Mouse (Mus musculus): ENCODE results near the gene Manba. TPM values are rescaled to one million over a fixed set of nuclear protein-coding genes. Genes with fewer than 3 reads are reported as not detected.

Manba gene
- polyA plus RNA-seq (2012; fragmentation: generic; extraction: Trizol) = 4.8 TPM

- H3K4me3 ChIP-seq = peak within 1 kb of the TSS; percentile 44
- TF ChIP-seq MYOD1 (IDR thresholded peaks at IDR 0.05; ENCODE audit: control insufficient read depth in 1 of 3, insufficient read length in 2 of 3, low read depth in 2 of 3) = peak in 2 of 3 experiments; percentile 54 to 61
- TF ChIP-seq POLR2A (IDR thresholded peaks at IDR 0.05; ENCODE audit: insufficient read length, low read depth) = peak; percentile 68
- no peak for TF ChIP-seq TCF12 (IDR thresholded peaks at IDR 0.05; ENCODE audit: insufficient read depth, poor library complexity, severe bottlenecking)
- peak in 1 of 3 experiments; percentile 28 for TF ChIP-seq MYOG (IDR thresholded peaks at IDR 0.05; ENCODE audit: control insufficient read depth in 1 of 3, insufficient read depth in 1 of 3, insufficient read length in 2 of 3, low read depth in 2 of 3)
- no peak for TF ChIP-seq USF1 (IDR thresholded peaks at IDR 0.05; ENCODE audit: low read depth)
- TF ChIP-seq POLR2AphosphoS2 (IDR thresholded peaks at IDR 0.05; ENCODE audit: insufficient read length, low read depth) = peak; percentile 48
- no peak for TF ChIP-seq MAX (IDR thresholded peaks at IDR 0.05; ENCODE audit: low read depth)
- H3K36me3 ChIP-seq (ENCODE audit: control insufficient read depth, insufficient read depth) = no peaks in the 10 kb centered on the region
- no peaks in the 10 kb centered on the region for H3K79me2 ChIP-seq (ENCODE audit: control insufficient read depth, insufficient read depth)
- peak within 1 kb of the TSS; percentile 93 for H3K4me2 ChIP-seq (ENCODE audit: low read depth)
- no peaks in the 10 kb centered on the region for H3K27me3 ChIP-seq (ENCODE audit: control insufficient read depth, insufficient read depth, insufficient read length)
- no peak within 1 kb of the TSS for H3ac ChIP-seq (ENCODE audit: control insufficient read depth, insufficient read length)
These were observed at the start of gene Manba for GRCm38 (mm10) chr3:135485128-135485899. TSS of gene Manba (plus strand) at chr3:135485611.

- Histone ChIP-seq H3K4me2 (ENCODE audit: low read depth) (peak overlapping the region; percentile 75), H3K4me3 (peak overlapping the region; percentile 98), H3K79me2 (ENCODE audit: control insufficient read depth, insufficient read depth) (peaks cover 27% of the 10 kb centered on the region), H3K36me3 (ENCODE audit: control insufficient read depth, insufficient read depth) (peaks cover 12% of the 10 kb centered on the region), H3ac (ENCODE audit: control insufficient read depth, insufficient read length) (peak overlapping the region; percentile 94), H3K27me3 (ENCODE audit: control insufficient read depth, insufficient read depth, insufficient read length) (no peaks in the 10 kb centered on the region)
- TF ChIP-seq MAX (IDR thresholded peaks at IDR 0.05; ENCODE audit: low read depth) (no peak), POLR2AphosphoS2 (IDR thresholded peaks at IDR 0.05; ENCODE audit: insufficient read length, low read depth) (no peak), POLR2A (IDR thresholded peaks at IDR 0.05; ENCODE audit: insufficient read length, low read depth) (no peak), REST (IDR thresholded peaks at IDR 0.05; ENCODE audit: insufficient read depth, insufficient read length) (no peak), MYOG (IDR thresholded peaks at IDR 0.05; ENCODE audit: control insufficient read depth in 1 of 3, insufficient read depth in 1 of 3, insufficient read length in 2 of 3, low read depth in 2 of 3) (no peak)
These were observed 48.4 kb upstream of the Manba start for GRCm38 (mm10) chr3:135436901-135437616.

- H3K79me2 ChIP-seq (ENCODE audit: control insufficient read depth, insufficient read depth) = peaks cover 36% of the 10 kb centered on the region
- TF ChIP-seq MYOD1 (IDR thresholded peaks at IDR 0.05; ENCODE audit: control insufficient read depth in 1 of 3, insufficient read length in 2 of 3, low read depth in 2 of 3) = peak in 2 of 3 experiments; percentile 45 to 73
- peak in 2 of 3 experiments; percentile 44 to 56 for TF ChIP-seq MYOG (IDR thresholded peaks at IDR 0.05; ENCODE audit: control insufficient read depth in 1 of 3, insufficient read depth in 1 of 3, insufficient read length in 2 of 3, low read depth in 2 of 3)
- TF ChIP-seq TCF12 (IDR thresholded peaks at IDR 0.05; ENCODE audit: insufficient read depth, poor library complexity, severe bottlenecking) = no peak
- no peak for TF ChIP-seq REST (IDR thresholded peaks at IDR 0.05; ENCODE audit: insufficient read depth, insufficient read length)
- TF ChIP-seq E2F4 (IDR thresholded peaks at IDR 0.05; ENCODE audit: insufficient read depth) = no peak
- peak; percentile 82 for TF ChIP-seq POLR2AphosphoS2 (IDR thresholded peaks at IDR 0.05; ENCODE audit: insufficient read length, low read depth)
- TF ChIP-seq SRF (IDR thresholded peaks at IDR 0.05; ENCODE audit: control insufficient read depth, insufficient read length, low read depth) = peak; percentile 89
- no peak for TF ChIP-seq USF1 (IDR thresholded peaks at IDR 0.05; ENCODE audit: low read depth)
- TF ChIP-seq TCF3 (IDR thresholded peaks at IDR 0.05; ENCODE audit: insufficient read length, low read depth) = no peak
- no peak for TF ChIP-seq MAX (IDR thresholded peaks at IDR 0.05; ENCODE audit: low read depth)
- peak; percentile 52 for TF ChIP-seq POLR2A (IDR thresholded peaks at IDR 0.05; ENCODE audit: insufficient read length, low read depth)
- TF ChIP-seq CEBPB (IDR thresholded peaks at IDR 0.05; ENCODE audit: insufficient read depth, poor library complexity, severe bottlenecking) = no peak
- H3K27me3 ChIP-seq (ENCODE audit: control insufficient read depth, insufficient read depth, insufficient read length) = no peaks in the 10 kb centered on the region
- peak within 1 kb of the TSS; percentile 94 for H3ac ChIP-seq (ENCODE audit: control insufficient read depth, insufficient read length)
- H3K4me3 ChIP-seq = peak within 1 kb of the TSS; percentile 98
- peak within 1 kb of the TSS; percentile 75 for H3K4me2 ChIP-seq (ENCODE audit: low read depth)
- peaks cover 15% of the 10 kb centered on the region for H3K36me3 ChIP-seq (ENCODE audit: control insufficient read depth, insufficient read depth)
These were observed 47.5 kb upstream of the Manba start, which contains the start of gene Ube2d3 for GRCm38 (mm10) chr3:135437758-135438495. TSS of gene Ube2d3 (plus strand) at chr3:135438149.

- peak overlapping the region; percentile 98 for H3K4me3 ChIP-seq
- TF ChIP-seq TCF3 (IDR thresholded peaks at IDR 0.05; ENCODE audit: insufficient read length, low read depth) (peak; percentile 67), USF1 (IDR thresholded peaks at IDR 0.05; ENCODE audit: low read depth) (no peak), POLR2A (IDR thresholded peaks at IDR 0.05; ENCODE audit: insufficient read length, low read depth) (peak; percentile 65), POLR2AphosphoS2 (IDR thresholded peaks at IDR 0.05; ENCODE audit: insufficient read length, low read depth) (peak; percentile 90), SRF (IDR thresholded peaks at IDR 0.05; ENCODE audit: control insufficient read depth, insufficient read length, low read depth) (no peak), MYOG (IDR thresholded peaks at IDR 0.05; ENCODE audit: control insufficient read depth in 1 of 3, insufficient read depth in 1 of 3, insufficient read length in 2 of 3, low read depth in 2 of 3) (peak in 2 of 3 experiments; percentile 82 to 89), REST (IDR thresholded peaks at IDR 0.05; ENCODE audit: insufficient read depth, insufficient read length) (peak; percentile 46), MYOD1 (IDR thresholded peaks at IDR 0.05; ENCODE audit: control insufficient read depth in 1 of 3, insufficient read length in 2 of 3, low read depth in 2 of 3) (peak in 2 of 3 experiments; percentile 72 to 90)
- peaks cover 42% of the 10 kb centered on the region for H3K79me2 ChIP-seq (ENCODE audit: control insufficient read depth, insufficient read depth)
- H3K36me3 ChIP-seq (ENCODE audit: control insufficient read depth, insufficient read depth) = peaks cover 21% of the 10 kb centered on the region
- H3K4me2 ChIP-seq (ENCODE audit: low read depth) = no peak overlapping the region
- peak overlapping the region; percentile 94 for H3ac ChIP-seq (ENCODE audit: control insufficient read depth, insufficient read length)
- no peaks in the 10 kb centered on the region for H3K27me3 ChIP-seq (ENCODE audit: control insufficient read depth, insufficient read depth, insufficient read length)
These were observed 46.9 kb upstream of the Manba start for GRCm38 (mm10) chr3:135438531-135438912.
